Mouse (Mus musculus) stomach, postnatal 0 days (tissue): ENCODE results near the gene St7. TPM values are rescaled to one million over a fixed set of nuclear protein-coding genes. Genes with fewer than 3 reads are reported as not detected.
A peak's percentile ranks its signal among the peaks of the same experiment; 100 is the strongest.

Experiments used
- ATAC-seq: fragments of 200-750 bp; cut with Nextera tagmentation; 2 replicates; pipeline ENCODE4 v1.8.0; 2017; ENCODE audit not compliant: low FRiP score, low TSS enrichment
- DNase-seq: peaks from one replicate; pipeline ENCODE4 v3.0.0-alpha.2; 2016; ENCODE audit warnings: low spot score
- H3K27ac ChIP-seq: fragments of 300-500 bp; sonication (generic); replicated peaks from 2 replicates; pipeline ENCODE4 v1.5.1; 2014; ENCODE audit warnings: mild to moderate bottlenecking, control low read depth
- H3K27me3 ChIP-seq: fragments of 300-500 bp; sonication (generic); 2 replicates; pipeline ENCODE4 v1.6.1; 2014; ENCODE audit warnings: low read length; ENCODE audit not compliant: control insufficient read depth, insufficient read depth
- H3K36me3 ChIP-seq: fragments of 300-500 bp; sonication (generic); 2 replicates; pipeline ENCODE4 v1.6.1; 2014; ENCODE audit warnings: low read length, mixed read lengths; ENCODE audit not compliant: control insufficient read depth, insufficient read depth
- H3K4me1 ChIP-seq: fragments of 300-500 bp; sonication (generic); replicated peaks from 2 replicates; pipeline ENCODE4 v1.6.1; 2014; ENCODE audit warnings: antibody characterized with exemption; ENCODE audit not compliant: control insufficient read depth, insufficient read depth
- H3K4me2 ChIP-seq: fragments of 300-500 bp; sonication (generic); replicated peaks from 2 replicates; pipeline ENCODE4 v1.6.1; 2014; ENCODE audit warnings: low read depth, mild to moderate bottlenecking, control low read depth, moderate library complexity
- H3K4me3 ChIP-seq: fragments of 300-500 bp; sonication (generic); 2 replicates; pipeline ENCODE4 v1.5.1; 2014; ENCODE audit warnings: low read depth, low read length, control low read depth
- H3K9ac ChIP-seq: fragments of 300-500 bp; sonication (generic); 2 replicates; pipeline ENCODE4 v1.6.1; 2014; ENCODE audit warnings: mild to moderate bottlenecking, low read length, control low read depth, mixed read lengths
- H3K9me3 ChIP-seq: fragments of 300-500 bp; sonication (generic); 2 replicates; pipeline ENCODE4 v1.6.1; 2016; ENCODE audit warnings: low read length; ENCODE audit not compliant: control insufficient read depth
- CTCF ChIP-seq: IDR thresholded peaks from 2 replicates; pipeline ENCODE4 v1.5.1; 2016; ENCODE audit warnings: antibody characterized with exemption, low read depth, mild to moderate bottlenecking, moderate library complexity
- EP300 ChIP-seq: optimal IDR thresholded peaks from 2 replicates; pipeline ENCODE3; 2016; ENCODE audit warnings: antibody characterized with exemption
- WGBS: fragments of 180-500 bp; shearing (Covaris S2); extraction: QIAGEN DNeasy Blood & Tissue Kit; methylation state at CpG from one replicate; pipeline ENCODE4 v1.1.7; 2014; 5-methylcytosine and 5-hydroxymethylcytosine counted together
- polyA plus RNA-seq: library from polyadenylated mRNA; unstranded; fragments of >200 nt; fragmentation: Nextera tagmentation; extraction: Ambion mirVana; gene quantifications from 2 replicates; pipeline ENCODE4 v1.2.1, GENCODE M21; 2015

Gene St7
- polyA plus RNA-seq, 1 experiment from 2014 or later: 12.5 TPM

DNA sequence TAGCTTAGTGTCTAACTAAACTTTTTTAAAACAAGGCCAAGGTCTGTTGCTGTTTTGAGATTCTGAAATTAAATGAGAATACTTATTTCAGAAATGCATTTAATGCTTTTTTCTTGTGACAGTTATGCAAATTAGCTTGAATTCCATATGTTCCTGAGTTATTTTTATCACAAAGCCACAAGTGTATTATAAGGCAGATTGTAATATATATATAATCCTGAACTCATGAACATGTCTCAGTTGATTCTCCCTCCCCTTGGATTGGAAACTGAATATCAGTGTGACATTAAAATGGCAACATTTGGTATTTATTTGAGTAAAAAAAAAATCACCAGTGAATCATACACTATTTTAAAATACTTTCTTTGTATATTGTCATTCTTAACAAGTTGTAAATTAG is 26.7 kb upstream of the St7 start:
- no peak overlapping the region for H3K27ac ChIP-seq
- no peaks in the 10 kb centered on the region for H3K9me3 ChIP-seq
- H3K4me3 ChIP-seq: no peak overlapping the region
- H3K4me1 ChIP-seq: no peaks in the 10 kb centered on the region
- ATAC-seq (no peak), DNase-seq (no peak)
- H3K36me3 ChIP-seq: peaks cover 18% of the 10 kb centered on the region
- no peak overlapping the region for H3K9ac ChIP-seq
- TF ChIP-seq CTCF (no peak), EP300 (no peak)
- H3K4me2 ChIP-seq: no peak overlapping the region
- no peaks in the 10 kb centered on the region for H3K27me3 ChIP-seq

DNA sequence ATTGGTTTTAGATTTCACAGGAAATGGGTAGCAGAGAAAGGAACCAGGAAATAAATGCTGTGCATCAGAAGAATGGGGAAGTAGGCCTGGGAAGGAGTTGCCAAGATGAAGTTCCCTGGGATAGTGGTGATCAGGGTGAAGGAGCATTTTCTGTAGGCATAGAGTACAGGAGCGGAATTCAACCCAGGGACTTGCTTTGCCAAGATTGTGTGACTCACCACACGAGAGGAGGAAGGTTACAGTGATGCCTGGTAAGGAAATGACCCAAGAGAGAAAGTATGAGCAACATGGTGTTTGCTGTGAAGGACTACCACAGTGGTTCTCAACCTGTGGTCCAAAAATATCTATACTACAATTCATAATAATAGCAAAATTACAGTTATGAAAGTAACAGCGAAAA is 24.9 kb upstream of the St7 start:
- no peak overlapping the region for H3K27ac ChIP-seq
- H3K36me3 ChIP-seq: peaks cover 11% of the 10 kb centered on the region
- DNase-seq (no peak), ATAC-seq (peak; percentile 59; the same call in 1 of the 2 replicates)
- no peaks in the 10 kb centered on the region for H3K9me3 ChIP-seq
- H3K4me1 ChIP-seq: no peaks in the 10 kb centered on the region
- no peak overlapping the region for H3K4me2 ChIP-seq
- TF ChIP-seq EP300 (no peak), CTCF (no peak)
- WGBS: 71% methylated on average over 3 of the region's 3 CpGs
- no peak overlapping the region for H3K9ac ChIP-seq
- no peaks in the 10 kb centered on the region for H3K27me3 ChIP-seq
- no peak overlapping the region for H3K4me3 ChIP-seq

DNA sequence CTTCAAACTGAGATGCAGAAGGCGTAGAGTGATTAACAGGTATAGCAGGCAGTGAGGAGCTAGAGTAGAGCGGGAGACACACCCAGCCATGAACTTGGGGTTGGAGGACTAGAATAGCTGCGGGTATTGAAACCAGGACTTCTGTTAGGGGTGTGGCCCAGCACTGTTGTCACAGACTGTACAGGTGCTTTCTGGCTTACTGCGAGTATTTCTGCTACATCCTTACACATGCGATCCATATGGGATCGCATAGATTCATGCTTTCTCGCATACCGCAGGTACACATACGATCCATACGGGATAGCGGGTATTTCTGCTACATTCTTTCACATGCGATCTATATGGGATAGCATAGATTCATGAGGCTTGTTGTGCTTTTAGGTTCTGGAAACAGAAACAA is 24.4 kb upstream of the St7 start:
- Histone ChIP-seq H3K27me3 (no peaks in the 10 kb centered on the region), H3K4me1 (no peaks in the 10 kb centered on the region), H3K9me3 (no peaks in the 10 kb centered on the region), H3K27ac (no peak overlapping the region), H3K36me3 (peaks cover 6% of the 10 kb centered on the region; the same call in 1 of the 2 replicates), H3K4me2 (no peak overlapping the region), H3K4me3 (no peak overlapping the region), H3K9ac (no peak overlapping the region)
- no peak for TF ChIP-seq EP300
- no peak for TF ChIP-seq CTCF
- DNase-seq (no peak), ATAC-seq (peak; percentile 29; the same call in 1 of the 2 replicates)
- 89% methylated on average over 12 of the region's 12 CpGs for whole genome bisulfite sequencing

DNA sequence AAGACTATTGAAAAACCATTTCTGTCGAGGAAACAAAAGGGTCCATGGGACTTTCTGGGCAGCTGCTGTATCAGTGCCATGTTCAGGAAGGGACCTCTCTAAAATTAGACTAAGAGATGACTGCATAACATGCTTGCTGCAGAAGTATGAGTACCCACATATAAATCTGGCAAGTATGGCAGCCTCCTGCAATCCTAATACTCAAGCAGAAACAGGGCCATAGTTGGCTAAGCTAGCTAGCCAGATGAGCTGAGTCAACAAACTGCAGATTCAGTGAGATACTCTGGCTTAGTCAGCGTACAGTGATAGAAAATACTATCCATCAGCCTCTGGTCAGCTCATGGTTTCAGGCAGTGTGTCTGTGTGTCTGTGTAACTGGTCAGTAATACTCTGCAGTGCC is 22.9 kb upstream of the St7 start:
- no peak overlapping the region for H3K4me3 ChIP-seq
- 0 out of 2 replicates have a peak, but pooled peaks cover 4% of the 10 kb centered on the region for H3K36me3 ChIP-seq
- DNase-seq (no peak), ATAC-seq (no peak)
- no peaks in the 10 kb centered on the region for H3K4me1 ChIP-seq
- no peak overlapping the region for H3K27ac ChIP-seq
- no peaks in the 10 kb centered on the region for H3K9me3 ChIP-seq
- WGBS: 77% methylated on average over 2 of the region's 2 CpGs
- TF ChIP-seq CTCF (no peak), EP300 (no peak)
- H3K27me3 ChIP-seq: no peaks in the 10 kb centered on the region
- H3K4me2 ChIP-seq: no peak overlapping the region
- H3K9ac ChIP-seq: no peak overlapping the region

DNA sequence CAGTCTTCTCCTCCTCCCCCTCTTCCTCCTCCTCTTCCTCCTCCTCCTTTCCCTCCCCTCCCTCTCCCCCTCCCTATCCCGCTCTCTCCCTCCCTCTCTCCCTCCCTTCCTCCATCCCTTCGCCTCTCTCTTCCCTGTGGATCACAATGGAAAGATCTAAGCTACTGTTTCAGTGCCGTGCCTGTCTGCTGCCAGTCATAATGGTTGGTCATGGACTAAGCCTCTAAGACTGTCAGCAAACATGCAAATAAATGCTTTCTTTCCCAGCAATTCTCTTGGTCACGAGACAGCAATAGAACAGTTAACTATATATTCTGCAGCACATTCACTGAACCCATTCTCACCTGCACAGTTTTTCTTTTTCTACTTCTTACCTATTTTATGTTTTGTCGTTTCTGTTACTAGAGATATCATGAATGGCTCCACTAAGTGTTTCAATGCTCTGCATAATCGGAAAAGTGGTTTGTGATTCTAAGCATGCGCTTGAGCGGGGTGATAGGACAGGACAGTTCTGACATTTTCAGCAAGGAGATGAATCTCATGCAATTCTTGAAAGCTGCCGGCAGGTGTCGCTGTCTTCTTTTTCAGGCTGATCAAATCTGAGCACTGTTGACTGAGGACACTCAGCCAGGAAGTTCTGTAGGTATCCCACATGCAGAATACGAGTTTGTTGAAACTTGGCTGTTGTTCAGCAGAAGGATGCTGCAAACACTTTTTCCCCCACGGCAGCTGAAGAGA is 17.5 kb upstream of the St7 start:
- DNase-seq (peak; percentile 65), ATAC-seq (peak; percentile 67)
- H3K9me3 ChIP-seq: no peaks in the 10 kb centered on the region
- no peak overlapping the region for H3K9ac ChIP-seq
- 22% methylated on average over 12 of the region's 12 CpGs for WGBS
- TF ChIP-seq EP300 (no peak), CTCF (peak; percentile 91)
- H3K27ac ChIP-seq: no peak overlapping the region
- H3K4me1 ChIP-seq: no peaks in the 10 kb centered on the region
- no peak overlapping the region for H3K4me3 ChIP-seq
- H3K36me3 ChIP-seq: 0 out of 2 replicates have a peak, but pooled peaks cover 3% of the 10 kb centered on the region
- H3K27me3 ChIP-seq: no peaks in the 10 kb centered on the region
- no peak overlapping the region for H3K4me2 ChIP-seq

DNA sequence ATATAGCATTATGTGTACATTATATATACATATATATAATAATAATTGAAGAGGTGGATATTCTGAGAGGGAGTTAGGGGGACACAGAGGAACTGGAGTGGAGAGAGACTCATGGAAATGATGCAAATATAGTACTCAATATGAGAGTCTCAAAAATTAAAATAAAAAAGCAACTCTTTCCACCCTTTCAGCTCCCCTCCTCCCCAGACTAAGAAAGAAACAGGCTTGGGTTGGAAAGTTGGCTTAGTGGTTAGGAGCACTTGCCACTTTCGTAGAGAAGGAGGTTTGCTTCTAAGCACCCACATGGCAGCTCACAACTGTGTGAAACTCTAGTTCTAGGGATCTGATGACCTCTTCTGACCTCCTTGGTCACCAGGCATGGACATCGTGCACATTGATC is 15.7 kb upstream of the St7 start:
- no peaks in the 10 kb centered on the region for H3K27me3 ChIP-seq
- H3K36me3 ChIP-seq: no peaks in the 10 kb centered on the region
- H3K9ac ChIP-seq: no peak overlapping the region
- H3K27ac ChIP-seq: no peak overlapping the region
- no peak overlapping the region for H3K4me2 ChIP-seq
- H3K4me3 ChIP-seq: no peak overlapping the region
- no peak for DNase-seq
- no peaks in the 10 kb centered on the region for H3K9me3 ChIP-seq
- no peak for ATAC-seq
- H3K4me1 ChIP-seq: no peaks in the 10 kb centered on the region
- TF ChIP-seq CTCF (no peak), EP300 (no peak)
- WGBS: 65% methylated on average over 2 of the region's 2 CpGs
